Mouse (Mus musculus): ENCODE results near the gene Acadvl. TPM values are rescaled to one million over a fixed set of nuclear protein-coding genes. Genes with fewer than 3 reads are reported as not detected.

Gene Acadvl
- total and polyA plus RNA-seq, 2 experiments from 2014 or later: 42.7 to 62.1 TPM

DNA sequence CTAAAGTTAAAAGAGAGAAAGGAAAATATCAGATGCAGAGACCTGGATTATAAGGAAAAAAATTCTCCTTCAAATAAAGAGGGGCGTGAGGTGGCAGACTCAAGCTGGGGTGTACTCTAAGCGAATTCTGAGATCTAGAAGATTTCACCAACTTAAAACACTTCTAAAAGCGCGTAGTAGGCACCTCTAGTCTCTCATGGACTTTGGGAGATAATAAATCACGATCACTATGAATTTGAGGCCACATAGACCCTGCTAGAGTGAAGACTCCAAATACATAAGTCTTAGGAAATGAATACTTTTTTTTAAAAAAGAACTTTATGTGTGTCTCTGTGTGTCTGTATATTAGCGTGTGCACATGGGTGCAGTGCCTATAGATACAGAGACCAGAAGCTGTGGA is 466 bp upstream of the Acadvl start:
- H3K4me3 ChIP-seq (ENCODE audit: low read depth, low read length): peak overlapping the region; percentile 59
- TF ChIP-seq CTCF (IDR thresholded peaks at IDR 0.05): no peak
- H3K27ac ChIP-seq (ENCODE audit: low read depth, low read length): no peak overlapping the region
- H3K9ac ChIP-seq (replicated peaks; ENCODE audit: low read length, poor library complexity, severe bottlenecking): no peak overlapping the region
- no peak for ATAC-seq (ENCODE audit: low FRiP score)
- 63% methylated on average over 6 of the region's 6 CpGs for WGBS
- peaks cover 16% of the 10 kb centered on the region; the same call in 1 of the 2 replicates for H3K4me1 ChIP-seq (ENCODE audit: insufficient read depth, low read length)
- DNase-seq (ENCODE audit: low spot score): no peak
- H3K27me3 ChIP-seq (ENCODE audit: insufficient read depth, low read length): no peaks in the 10 kb centered on the region
- H3K9me3 ChIP-seq (ENCODE audit: low read length): no peaks in the 10 kb centered on the region
- peaks cover 29% of the 10 kb centered on the region for H3K36me3 ChIP-seq (ENCODE audit: insufficient read depth, low read length)
- H3K4me2 ChIP-seq (ENCODE audit: low read depth, low read length, poor library complexity, severe bottlenecking): peak overlapping the region; percentile 73

GRCm38 (mm10) chr11:70014051-70014450 is 1.2 kb downstream of the Acadvl start:
- Histone ChIP-seq H3K36me3 (ENCODE audit: insufficient read depth, low read length) (peaks cover 45% of the 10 kb centered on the region), H3K4me1 (ENCODE audit: insufficient read depth, low read length) (peaks cover 16% of the 10 kb centered on the region; the same call in 1 of the 2 replicates), H3K9ac (replicated peaks; ENCODE audit: low read length, poor library complexity, severe bottlenecking) (no peak overlapping the region), H3K4me3 (ENCODE audit: low read depth, low read length) (no peak overlapping the region), H3K27me3 (ENCODE audit: insufficient read depth, low read length) (no peaks in the 10 kb centered on the region), H3K9me3 (ENCODE audit: low read length) (no peaks in the 10 kb centered on the region), H3K27ac (ENCODE audit: low read depth, low read length) (no peak overlapping the region), H3K4me2 (ENCODE audit: low read depth, low read length, poor library complexity, severe bottlenecking) (peak overlapping the region; percentile 73; the same call in 1 of the 2 replicates)
- WGBS: 65% methylated on average over 5 of the region's 5 CpGs
- DNase-seq (ENCODE audit: low spot score): no peak
- no peak for ATAC-seq (ENCODE audit: low FRiP score)
- no peak for TF ChIP-seq CTCF (IDR thresholded peaks at IDR 0.05)

GRCm38 (mm10) chr11:70013408-70013807 is 1.8 kb downstream of the Acadvl start:
- no peak overlapping the region for H3K9ac ChIP-seq (replicated peaks; ENCODE audit: low read length, poor library complexity, severe bottlenecking)
- DNase-seq (ENCODE audit: low spot score) (no peak), ATAC-seq (ENCODE audit: low FRiP score) (no peak)
- peaks cover 16% of the 10 kb centered on the region; the same call in 1 of the 2 replicates for H3K4me1 ChIP-seq (ENCODE audit: insufficient read depth, low read length)
- no peaks in the 10 kb centered on the region for H3K27me3 ChIP-seq (ENCODE audit: insufficient read depth, low read length)
- H3K27ac ChIP-seq (ENCODE audit: low read depth, low read length): no peak overlapping the region
- WGBS: 80% methylated on average over 3 of the region's 3 CpGs
- H3K36me3 ChIP-seq (ENCODE audit: insufficient read depth, low read length): peaks cover 52% of the 10 kb centered on the region
- no peak overlapping the region for H3K4me2 ChIP-seq (ENCODE audit: low read depth, low read length, poor library complexity, severe bottlenecking)
- H3K9me3 ChIP-seq (ENCODE audit: low read length): no peaks in the 10 kb centered on the region
- no peak for TF ChIP-seq CTCF (IDR thresholded peaks at IDR 0.05)
- no peak overlapping the region for H3K4me3 ChIP-seq (ENCODE audit: low read depth, low read length)

DNA sequence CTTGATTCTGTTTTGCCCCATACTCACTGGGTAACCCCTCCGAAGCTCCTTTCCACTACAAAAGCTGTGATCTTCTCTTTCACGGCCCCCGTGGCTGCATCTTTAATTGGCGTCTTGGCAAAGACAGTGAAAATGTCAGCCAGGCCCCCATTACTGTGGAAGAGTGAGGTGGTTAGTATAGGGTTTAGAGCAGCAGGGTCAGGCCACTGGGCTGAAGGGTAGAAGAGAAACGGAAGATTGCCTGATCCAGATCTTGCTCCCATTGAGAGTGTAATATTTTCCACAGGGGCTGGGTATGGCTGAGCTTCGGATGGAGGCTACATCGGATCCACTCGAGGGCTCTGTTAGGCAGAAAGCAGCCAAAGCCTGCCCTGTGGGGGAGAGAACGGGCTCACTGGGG is 2.3 kb downstream of the Acadvl start:
- WGBS: 82% methylated on average over 9 of the region's 9 CpGs
- Histone ChIP-seq H3K27ac (ENCODE audit: low read depth, low read length) (no peak overlapping the region), H3K27me3 (ENCODE audit: insufficient read depth, low read length) (no peaks in the 10 kb centered on the region), H3K4me2 (ENCODE audit: low read depth, low read length, poor library complexity, severe bottlenecking) (no peak overlapping the region), H3K36me3 (ENCODE audit: insufficient read depth, low read length) (peaks cover 56% of the 10 kb centered on the region), H3K4me1 (ENCODE audit: insufficient read depth, low read length) (peaks cover 16% of the 10 kb centered on the region; the same call in 1 of the 2 replicates), H3K9me3 (ENCODE audit: low read length) (no peaks in the 10 kb centered on the region), H3K9ac (replicated peaks; ENCODE audit: low read length, poor library complexity, severe bottlenecking) (no peak overlapping the region), H3K4me3 (ENCODE audit: low read depth, low read length) (no peak overlapping the region)
- TF ChIP-seq CTCF (IDR thresholded peaks at IDR 0.05): no peak
- no peak for ATAC-seq (ENCODE audit: low FRiP score)
- DNase-seq (ENCODE audit: low spot score): no peak

GRCm38 (mm10) chr11:70010961-70011360 is 4.2 kb downstream of the Acadvl start:
- no peak overlapping the region for H3K27ac ChIP-seq (ENCODE audit: low read depth, low read length)
- peaks cover 5% of the 10 kb centered on the region; the same call in 1 of the 2 replicates for H3K4me1 ChIP-seq (ENCODE audit: insufficient read depth, low read length)
- H3K9me3 ChIP-seq (ENCODE audit: low read length): no peaks in the 10 kb centered on the region
- H3K9ac ChIP-seq (replicated peaks; ENCODE audit: low read length, poor library complexity, severe bottlenecking): no peak overlapping the region
- H3K4me3 ChIP-seq (ENCODE audit: low read depth, low read length): no peak overlapping the region
- DNase-seq (ENCODE audit: low spot score) (no peak), ATAC-seq (ENCODE audit: low FRiP score) (no peak)
- no peak overlapping the region for H3K4me2 ChIP-seq (ENCODE audit: low read depth, low read length, poor library complexity, severe bottlenecking)
- peaks cover 74% of the 10 kb centered on the region for H3K36me3 ChIP-seq (ENCODE audit: insufficient read depth, low read length)
- 76% methylated on average over 10 of the region's 10 CpGs for WGBS
- TF ChIP-seq CTCF (IDR thresholded peaks at IDR 0.05): no peak
- no peaks in the 10 kb centered on the region for H3K27me3 ChIP-seq (ENCODE audit: insufficient read depth, low read length)

DNA sequence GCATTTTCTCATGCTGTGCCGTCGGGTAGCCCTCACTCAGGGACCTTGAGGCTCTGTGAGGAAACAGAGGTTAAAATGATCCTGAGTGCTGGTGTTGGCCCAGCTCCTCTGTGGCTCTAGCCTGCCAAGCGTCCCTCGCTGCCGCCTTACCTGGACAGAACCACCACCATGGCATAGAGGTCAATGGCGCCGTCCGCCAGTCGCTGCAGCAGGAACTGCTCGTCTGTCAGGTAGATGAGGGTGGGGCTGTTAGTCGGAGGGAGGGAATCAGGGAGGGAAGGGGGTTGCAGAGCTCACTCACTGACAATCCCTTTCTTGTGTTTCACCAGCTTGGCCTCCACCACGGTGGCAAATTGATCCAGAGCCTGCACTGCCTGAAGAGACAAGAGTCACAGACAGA is 4.7 kb downstream of the Acadvl start:
- no peak for TF ChIP-seq CTCF (IDR thresholded peaks at IDR 0.05)
- DNase-seq (ENCODE audit: low spot score): no peak
- no peak overlapping the region for H3K9ac ChIP-seq (replicated peaks; ENCODE audit: low read length, poor library complexity, severe bottlenecking)
- peaks cover 77% of the 10 kb centered on the region for H3K36me3 ChIP-seq (ENCODE audit: insufficient read depth, low read length)
- 89% methylated on average over 12 of the region's 12 CpGs for WGBS
- no peak overlapping the region for H3K4me3 ChIP-seq (ENCODE audit: low read depth, low read length)
- no peaks in the 10 kb centered on the region for H3K27me3 ChIP-seq (ENCODE audit: insufficient read depth, low read length)
- no peak overlapping the region for H3K27ac ChIP-seq (ENCODE audit: low read depth, low read length)
- no peak overlapping the region for H3K4me2 ChIP-seq (ENCODE audit: low read depth, low read length, poor library complexity, severe bottlenecking)
- ATAC-seq (ENCODE audit: low FRiP score): no peak
- H3K4me1 ChIP-seq (ENCODE audit: insufficient read depth, low read length): peaks cover 5% of the 10 kb centered on the region; the same call in 1 of the 2 replicates
- H3K9me3 ChIP-seq (ENCODE audit: low read length): no peaks in the 10 kb centered on the region
